Mouse (Mus musculus): ENCODE measurements around the gene Ndufa8.

Ndufa8 gene

GRCm38 (mm10) chr2:36048164-36048563 is 1.0 kb downstream of the Ndufa8 start:
- no peak for DNase-seq (ENCODE audit: low spot score)

- no peak for DNase-seq (ENCODE audit: low spot score)
These were observed 8.3 kb downstream of the Ndufa8 start for GRCm38 (mm10) chr2:36040872-36041271.

- no peak for DNase-seq (ENCODE audit: low spot score)
These were observed 9.8 kb downstream of the Ndufa8 start for GRCm38 (mm10) chr2:36039297-36039985.

- DNase-seq (ENCODE audit: low spot score): no peak
These were observed 13.7 kb downstream of the Ndufa8 start for GRCm38 (mm10) chr2:36035413-36036081.

DNA sequence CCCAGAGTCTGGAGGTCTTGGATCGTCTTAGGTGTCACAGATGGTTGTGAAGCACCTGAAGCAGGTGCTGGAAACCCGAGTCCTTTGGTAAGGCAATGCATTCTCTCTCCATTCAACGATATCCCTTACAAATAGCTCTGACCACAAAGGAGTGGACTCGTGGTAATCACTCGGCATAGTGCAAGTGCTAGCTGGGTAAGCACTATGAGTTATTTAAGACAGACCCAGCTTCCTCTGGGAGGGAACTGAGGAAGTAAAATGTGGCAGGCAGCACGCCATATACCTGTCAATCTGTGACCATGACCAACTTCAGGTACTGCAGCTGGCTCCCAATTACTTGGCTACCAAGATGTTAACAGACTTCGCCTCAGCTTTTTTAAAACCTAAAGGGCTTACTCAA is 14.3 kb downstream of the Ndufa8 start:
- no peak for DNase-seq (ENCODE audit: low spot score)

DNA sequence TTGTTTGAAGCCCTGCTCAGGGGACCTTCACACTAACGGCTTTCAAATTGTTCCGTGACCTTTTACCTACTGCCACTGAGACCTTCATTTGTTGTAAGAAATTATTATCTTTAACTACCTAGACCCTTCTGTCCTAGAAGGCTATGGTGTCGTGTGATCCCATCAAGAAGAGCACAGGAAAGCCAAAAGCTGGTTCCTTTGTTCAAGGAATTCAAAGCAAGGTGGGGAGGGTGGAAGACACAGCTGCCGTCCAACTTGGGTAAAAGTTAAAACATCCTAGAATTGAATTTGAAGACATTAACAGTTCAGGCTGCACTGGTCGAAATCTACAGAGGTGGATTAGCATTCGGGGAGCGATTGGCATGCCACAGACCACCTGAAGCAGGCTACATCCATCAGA is 15.2 kb downstream of the Ndufa8 start:
- no peak for DNase-seq (ENCODE audit: low spot score)

DNA sequence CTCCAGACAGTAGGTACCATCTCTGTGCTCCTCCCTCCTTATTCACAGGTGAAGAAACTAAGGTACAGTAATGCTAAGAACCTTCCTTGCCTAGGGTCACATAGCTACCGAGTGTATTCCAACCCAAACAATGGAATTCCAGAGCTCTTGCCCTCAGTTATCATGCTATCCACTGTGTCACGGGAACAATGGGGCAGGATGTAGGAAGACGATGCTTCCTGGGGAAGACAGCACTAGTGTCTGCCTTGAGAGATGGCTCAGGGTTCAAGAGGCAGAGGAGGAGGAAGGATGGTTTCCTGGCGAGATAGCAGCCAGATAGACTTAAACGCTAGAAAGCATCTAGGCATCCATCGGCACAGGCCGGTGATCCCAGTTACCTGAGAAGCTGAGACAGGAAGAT is 16.3 kb downstream of the Ndufa8 start:
- no peak for DNase-seq (ENCODE audit: low spot score)

GRCm38 (mm10) chr2:36023291-36023690 is 25.9 kb downstream of the Ndufa8 start:
- no peak for DNase-seq (ENCODE audit: low spot score)

DNA sequence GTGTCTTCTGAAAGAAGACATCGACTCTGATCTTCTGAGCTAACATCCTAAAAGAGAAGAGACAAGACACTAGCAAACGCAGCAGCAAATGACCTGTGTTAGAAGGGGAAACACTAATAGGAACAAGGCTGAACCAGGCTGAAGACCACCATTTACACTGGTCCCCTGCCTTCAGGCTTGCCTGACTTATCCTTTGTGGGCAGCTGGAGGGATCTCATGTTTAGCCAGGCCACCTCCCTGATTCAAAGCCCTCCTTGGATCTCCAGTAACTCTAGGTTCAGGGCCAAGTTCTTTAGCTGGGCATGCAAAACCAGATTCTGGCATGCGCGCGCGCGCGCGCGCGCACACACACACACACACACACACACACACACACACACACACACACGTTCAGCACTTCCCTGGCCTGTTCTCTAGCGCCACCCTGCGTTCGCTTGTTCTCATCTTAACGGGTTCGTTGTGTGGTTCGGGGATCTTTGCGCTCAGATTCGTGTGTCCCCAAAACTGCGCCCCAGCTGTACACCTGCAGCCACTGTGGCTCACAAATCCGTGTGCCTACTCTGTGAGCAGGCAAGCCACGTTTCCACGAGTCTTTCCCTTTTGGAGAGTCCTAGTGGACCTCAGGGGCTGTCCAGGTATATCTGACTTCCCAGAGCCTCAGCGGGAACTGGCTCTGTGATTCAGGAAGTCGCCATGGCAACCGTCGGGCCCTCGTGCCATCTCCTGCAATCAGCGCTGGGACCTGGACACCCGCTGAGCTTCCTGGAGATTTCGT is 27.6 kb downstream of the Ndufa8 start:
- DNase-seq (ENCODE audit: low spot score): peak; percentile 63

DNA sequence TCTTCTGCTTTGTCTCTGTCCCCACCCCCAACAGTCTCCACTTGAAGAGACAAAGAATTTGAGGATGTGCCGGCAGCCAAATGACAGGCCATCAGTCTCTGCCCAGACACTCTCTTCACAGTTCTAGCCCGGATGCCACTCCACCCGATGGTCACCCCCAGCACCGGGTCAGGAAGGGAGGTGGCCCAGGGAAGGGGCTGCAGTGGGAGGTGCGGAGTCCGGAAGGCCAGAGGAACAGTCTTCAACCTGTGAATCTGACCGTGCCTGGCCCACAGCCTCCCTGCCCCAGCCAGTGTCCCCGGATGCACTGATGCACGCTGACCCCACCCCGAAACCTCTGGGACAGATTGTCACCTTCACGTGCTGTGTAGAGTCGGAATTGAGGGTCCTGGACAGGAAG is 36.2 kb downstream of the Ndufa8 start:
- no peak for DNase-seq (ENCODE audit: low spot score)

DNA sequence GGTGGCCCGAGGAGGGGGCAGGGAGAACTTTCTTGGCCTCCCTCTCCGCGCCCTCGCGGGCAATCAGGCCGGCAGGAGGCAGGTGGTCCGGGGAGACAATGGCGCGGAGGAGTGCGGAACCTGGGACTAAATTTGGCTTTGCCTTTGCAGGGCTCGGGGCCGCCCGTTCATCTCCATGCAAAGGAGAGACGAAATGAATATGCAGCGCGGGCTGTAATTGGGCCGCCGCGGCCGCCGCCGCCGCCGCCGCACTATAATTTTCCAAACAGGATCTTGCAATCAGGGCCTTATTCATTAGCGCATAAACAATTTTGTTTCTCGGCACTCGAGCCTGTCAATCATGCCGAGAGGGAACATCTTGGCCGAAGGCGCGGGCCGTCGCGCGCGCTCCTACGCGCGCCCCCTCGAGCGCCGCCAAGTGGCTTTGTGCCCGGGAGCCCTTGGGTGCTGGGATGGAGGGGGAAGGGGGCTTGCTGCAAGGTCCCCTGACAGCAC is 37.8 kb downstream of the Ndufa8 start:
- DNase-seq (ENCODE audit: low spot score): no peak

DNA sequence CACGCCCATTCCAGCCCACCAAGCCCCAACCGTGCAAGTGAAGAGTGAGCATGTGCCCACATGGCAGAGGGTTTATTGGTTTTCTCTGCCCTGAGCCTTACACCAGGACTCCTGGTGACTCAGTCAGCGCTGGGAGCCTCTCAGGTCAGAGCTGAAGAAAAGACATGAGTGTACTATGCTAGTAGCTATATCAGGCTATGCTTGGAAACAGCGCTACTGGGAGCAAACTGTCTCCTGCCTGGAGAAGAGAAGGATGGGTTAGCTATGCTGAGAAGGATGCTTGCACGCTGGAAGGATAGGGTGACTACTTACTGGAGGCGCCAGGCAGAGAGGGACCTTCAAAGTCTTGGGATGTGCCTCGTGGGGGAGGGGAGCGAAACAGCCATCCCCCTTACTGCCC is 38.6 kb downstream of the Ndufa8 start:
- no peak for DNase-seq (ENCODE audit: low spot score)

DNA sequence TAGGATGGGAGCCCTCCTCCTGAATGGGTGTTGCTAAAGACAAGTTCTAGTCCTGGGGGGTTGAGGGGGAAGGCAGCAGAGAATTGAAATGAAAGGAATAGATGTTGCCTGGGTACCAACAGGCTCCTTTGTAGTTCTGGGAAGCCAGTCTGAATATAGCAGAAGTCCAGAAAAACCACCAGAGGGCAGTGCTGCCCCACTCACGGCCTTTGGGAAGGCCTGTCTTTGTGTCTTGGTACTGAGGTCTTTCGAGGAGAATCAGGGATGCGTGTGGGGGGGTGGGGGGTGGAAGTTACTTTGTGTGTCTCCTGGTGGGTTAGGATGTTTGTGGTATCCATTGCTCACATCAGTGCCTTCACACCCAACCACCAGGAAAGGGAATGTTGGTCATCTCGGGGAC is 39.8 kb downstream of the Ndufa8 start:
- no peak for DNase-seq (ENCODE audit: low spot score)

DNA sequence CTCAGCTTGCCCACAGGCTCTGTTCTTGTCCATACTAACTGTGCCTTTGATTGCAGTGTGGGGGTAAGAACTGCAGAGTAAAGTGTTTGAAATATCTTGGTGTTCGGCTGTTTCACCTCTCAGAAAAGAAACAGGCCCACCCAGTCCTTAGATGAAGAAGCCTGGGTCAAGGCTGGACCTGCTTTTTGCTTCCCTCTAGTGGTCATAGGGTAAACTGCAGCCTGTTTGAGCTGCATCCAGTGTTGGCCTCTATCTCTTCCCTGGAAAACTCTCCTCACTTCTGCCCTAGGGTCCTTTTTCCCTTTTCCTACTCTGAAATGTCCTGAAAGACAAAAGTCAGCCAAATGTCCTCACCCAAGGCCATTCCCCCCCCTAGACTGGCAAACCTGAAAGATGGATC is 41.1 kb downstream of the Ndufa8 start:
- DNase-seq (ENCODE audit: low spot score): no peak

DNA sequence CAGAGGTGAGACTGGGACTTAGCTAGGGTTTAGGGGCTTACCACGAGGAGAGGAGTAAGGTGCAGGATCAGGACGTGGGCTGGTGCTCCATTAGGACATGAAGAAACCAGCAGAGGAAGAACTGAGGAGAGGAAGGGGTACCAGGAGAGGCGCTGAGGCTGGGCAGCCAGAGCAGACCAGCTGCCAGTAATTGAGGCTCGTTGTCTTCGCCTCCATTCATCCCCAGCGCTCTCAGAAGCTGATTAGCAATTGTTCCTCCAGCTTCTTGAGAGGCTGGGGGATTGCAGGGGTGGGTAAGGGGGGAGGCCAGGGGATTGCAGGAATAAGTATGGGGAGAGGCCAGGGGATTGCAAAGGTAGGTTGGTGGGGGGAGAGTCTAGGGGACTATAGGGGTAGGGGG is 47.0 kb downstream of the Ndufa8 start:
- DNase-seq (ENCODE audit: low spot score): no peak

DNA sequence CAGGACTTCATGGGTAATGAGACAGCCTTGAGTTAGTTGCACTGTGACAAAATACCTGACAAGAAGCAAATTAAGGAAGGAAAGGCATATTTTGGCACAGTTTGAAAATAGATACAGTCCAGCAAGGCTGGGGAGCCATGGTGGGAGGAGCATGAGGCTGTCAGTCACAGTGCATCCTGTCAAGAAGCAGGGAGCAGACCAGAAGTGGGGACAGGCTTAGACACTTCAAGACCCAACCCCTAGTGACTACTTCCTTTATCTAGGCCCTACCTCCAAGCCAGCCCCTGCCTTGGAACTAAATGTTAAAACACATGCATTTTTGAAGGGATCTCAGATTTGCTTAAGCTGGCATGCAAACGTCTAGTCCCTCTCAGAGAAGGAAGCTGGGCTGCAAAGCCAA is 48.8 kb downstream of the Ndufa8 start:
- no peak for DNase-seq (ENCODE audit: low spot score)

DNA sequence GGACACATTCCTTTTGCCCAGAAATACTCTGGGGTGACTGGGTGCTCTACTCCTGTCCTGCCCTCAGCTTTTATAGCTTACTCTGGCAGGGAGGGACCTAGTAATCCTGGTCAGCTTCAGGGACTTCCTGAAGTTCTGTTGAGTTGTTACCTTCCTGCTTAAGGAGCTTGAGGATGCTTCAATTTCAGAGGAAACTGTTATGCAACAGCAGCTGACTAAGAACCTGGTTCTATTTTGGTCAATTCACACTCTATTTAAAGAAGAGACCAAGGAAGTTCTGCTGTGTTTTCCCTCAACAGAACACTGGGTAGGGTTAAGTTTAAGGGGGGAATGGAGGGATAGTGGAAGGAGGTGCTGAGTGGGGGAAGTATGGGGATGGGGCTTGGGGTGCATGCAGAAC is 50.0 kb downstream of the Ndufa8 start:
- no peak for DNase-seq (ENCODE audit: low spot score)

GRCm38 (mm10) chr2:35998416-35998815 is 50.8 kb downstream of the Ndufa8 start:
- no peak for DNase-seq (ENCODE audit: low spot score)

- no peak for DNase-seq (ENCODE audit: low spot score)
These were observed 52.5 kb downstream of the Ndufa8 start for GRCm38 (mm10) chr2:35996753-35997152.

GRCm38 (mm10) chr2:35994303-35994702 is 54.9 kb downstream of the Ndufa8 start:
- no peak for DNase-seq (ENCODE audit: low spot score)

DNA sequence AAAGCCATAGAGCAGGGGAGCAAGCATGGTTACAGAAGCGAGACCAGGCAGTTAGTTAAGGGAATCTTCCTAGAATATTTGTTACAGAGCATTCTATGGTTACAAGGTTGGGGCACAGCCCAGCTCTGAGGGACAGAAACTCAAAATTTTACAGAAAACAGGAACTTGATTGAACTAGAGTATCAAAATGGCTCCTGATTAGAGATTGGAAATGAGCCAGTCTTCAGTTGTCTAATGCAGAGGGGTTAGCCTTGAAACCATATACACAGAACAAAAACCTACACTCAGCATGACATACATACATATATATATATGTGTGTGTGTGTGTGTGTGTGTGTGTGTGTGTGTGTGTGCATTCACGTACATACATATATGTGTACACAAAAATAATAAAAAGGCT is 55.7 kb downstream of the Ndufa8 start:
- no peak for DNase-seq (ENCODE audit: low spot score)

DNA sequence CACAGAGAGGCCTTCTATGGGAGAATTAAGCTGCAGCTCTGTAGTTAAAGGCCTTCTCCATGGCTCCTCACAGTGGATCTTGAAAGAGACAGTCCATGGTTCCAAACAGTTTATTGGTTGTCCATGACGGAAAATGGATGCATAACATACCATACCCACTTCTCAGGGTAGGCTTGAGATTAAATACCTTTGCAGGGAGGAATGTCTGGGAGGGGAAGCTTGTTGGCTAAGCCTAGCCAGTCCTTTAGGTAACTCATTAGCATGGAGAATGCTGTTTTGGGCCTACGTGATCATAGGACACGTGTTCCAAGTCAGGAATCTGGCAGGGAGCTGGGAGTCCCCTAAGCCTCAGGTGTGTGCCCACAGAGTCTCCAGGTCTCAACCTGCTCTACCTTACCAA is 56.9 kb downstream of the Ndufa8 start:
- no peak for DNase-seq (ENCODE audit: low spot score)

Measured in layer of hippocampus, adult 9-10 months (tissue).